In the genomic region with DNA sequence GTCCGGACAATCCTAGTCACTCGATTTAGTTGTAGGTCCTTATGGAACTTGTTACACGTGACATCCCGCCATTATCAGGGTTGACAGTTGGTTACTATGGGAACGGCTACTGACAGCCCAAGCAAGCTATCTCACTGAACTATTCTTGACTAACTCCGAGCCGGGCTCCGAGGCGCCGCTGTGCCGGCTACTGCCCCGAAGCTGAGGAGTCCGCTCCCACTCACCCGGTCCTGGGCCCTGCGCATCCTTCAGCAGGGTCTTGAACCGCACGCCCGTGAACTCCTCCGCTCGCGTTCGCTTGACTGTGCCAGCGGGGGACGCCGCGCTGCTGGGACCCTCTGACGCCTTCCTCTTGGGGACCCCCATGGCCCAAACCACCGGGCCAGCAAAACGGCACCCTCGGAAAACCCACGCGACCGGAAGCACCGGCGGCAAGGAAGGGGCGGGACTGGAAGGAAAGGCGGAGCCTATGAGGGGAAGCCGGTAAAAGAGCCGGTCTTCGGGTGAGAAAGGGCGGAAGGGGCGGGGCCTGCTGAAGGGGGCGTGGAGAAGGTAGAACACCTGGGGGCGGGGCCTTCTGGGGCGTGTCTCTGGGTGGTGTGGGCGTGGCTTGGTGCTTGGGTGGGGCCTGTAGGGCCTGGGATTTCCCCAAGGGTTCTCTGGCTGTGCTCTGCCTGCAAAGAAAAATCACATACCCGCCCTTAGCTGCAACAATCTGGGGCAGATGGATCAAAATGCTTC, we compare ENCODE assay signal across 7 mouse cellular contexts. TPM values are rescaled to one million over a fixed set of nuclear protein-coding genes. Genes with fewer than 3 reads are reported as not detected.
DNase-seq lines count a peak whose midpoint lies in the region; ATAC-seq lines count a peak whose summit lies in the region.

Urb1 (minus strand) TSS at position 439 of the 741 bp plus-strand sequence.

- under 1% methylated on average over 47 of the region's 47 CpGs for whole genome bisulfite sequencing in embryonic facial prominence, embryonic 10.5 days
- under 1% methylated on average over 47 of the region's 47 CpGs for WGBS in limb, embryonic 10.5 days
- WGBS in midbrain, embryonic 13.5 days, result under 1% methylated on average over 47 of the region's 47 CpGs

- peak; percentile 100 for DNase-seq in adrenal gland, postnatal 10 days
- peak; percentile 100 for DNase-seq in embryonic facial prominence, embryonic 10.5 days (ENCODE audit: low spot score)
- DNase-seq in kidney, adult 11 months, result peak; percentile 97
- DNase-seq in limb, embryonic 10.5 days (ENCODE audit: low spot score), result peak; percentile 100
- DNase-seq in spleen, adult 12 weeks (ENCODE audit: low spot score), result peak; percentile 96

- no peaks in the 10 kb centered on the region for H3K9me3 ChIP-seq in embryonic facial prominence, embryonic 10.5 days
- no peaks in the 10 kb centered on the region for H3K9me3 ChIP-seq in limb, embryonic 10.5 days (replicated peaks)
- H3K9me3 ChIP-seq in midbrain, embryonic 13.5 days, result no peaks in the 10 kb centered on the region

- peak within 1 kb of the TSS; percentile 78 for H3K27ac ChIP-seq in embryonic facial prominence, embryonic 10.5 days (replicated peaks)
- H3K27ac ChIP-seq in limb, embryonic 10.5 days, result peak within 1 kb of the TSS; percentile 80
- peak within 1 kb of the TSS; percentile 62 for H3K27ac ChIP-seq in midbrain, embryonic 13.5 days

- peaks cover 23% of the 10 kb centered on the region for H3K4me1 ChIP-seq in embryonic facial prominence, embryonic 10.5 days
- peaks cover 19% of the 10 kb centered on the region for H3K4me1 ChIP-seq in limb, embryonic 10.5 days
- peaks cover 20% of the 10 kb centered on the region for H3K4me1 ChIP-seq in midbrain, embryonic 13.5 days (replicated peaks)

- peaks cover 8% of the 10 kb centered on the region for H3K36me3 ChIP-seq in embryonic facial prominence, embryonic 10.5 days (replicated peaks)
- H3K36me3 ChIP-seq in limb, embryonic 10.5 days, result peaks cover 4% of the 10 kb centered on the region
- H3K36me3 ChIP-seq in midbrain, embryonic 13.5 days, result no peaks in the 10 kb centered on the region

- peak within 1 kb of the TSS; percentile 85 for H3K4me3 ChIP-seq in embryonic facial prominence, embryonic 10.5 days
- H3K4me3 ChIP-seq in limb, embryonic 10.5 days, result peak within 1 kb of the TSS; percentile 94
- peak within 1 kb of the TSS; percentile 59 for H3K4me3 ChIP-seq in midbrain, embryonic 13.5 days (replicated peaks)

- peak within 1 kb of the TSS; percentile 50 for H3K9ac ChIP-seq in midbrain, embryonic 13.5 days (replicated peaks)

- ATAC-seq in granulocyte monocyte progenitor cell, adult 5-6 weeks (replicated peaks; ENCODE audit: poor library complexity, severe bottlenecking), result peak; percentile 96
- ATAC-seq in midbrain, embryonic 13.5 days, result peak; percentile 94

- peak within 1 kb of the TSS; percentile 73 for H3K4me2 ChIP-seq in midbrain, embryonic 13.5 days (replicated peaks)

- H3K27me3 ChIP-seq in embryonic facial prominence, embryonic 10.5 days (replicated peaks; ENCODE audit: low read depth, poor library complexity, severe bottlenecking), result no peaks in the 10 kb centered on the region
- no peaks in the 10 kb centered on the region for H3K27me3 ChIP-seq in limb, embryonic 10.5 days (ENCODE audit: low read depth, poor library complexity, severe bottlenecking)
- H3K27me3 ChIP-seq in midbrain, embryonic 13.5 days, result no peaks in the 10 kb centered on the region

RNA-seq across cellular contexts. Expression of gene Urb1, which starts in this region (rescaled TPM):
- total RNA-seq in adrenal gland, postnatal 10 days (2021), result 10 to 100 TPM; 11.9 to 14.3 TPM
- polyA plus RNA-seq in embryonic facial prominence, embryonic 10.5 days (2016; fragmentation: Nextera tagmentation; extraction: Ambion mirVana), result 10.9 and 11.5 TPM in 2 replicates
- total RNA-seq in granulocyte monocyte progenitor cell, adult 5-6 weeks (2014; fragmentation: Nextera tagmentation), result 22.6 and 23.4 TPM in 2 replicates
- total RNA-seq in granulocyte monocyte progenitor cell, adult 5-6 weeks (2017), result 12.1 and 15.2 TPM in 2 replicates
- polyA plus RNA-seq in limb, embryonic 10.5 days (2016; fragmentation: Nextera tagmentation; extraction: Ambion mirVana), result 14.1 and 14.2 TPM in 2 replicates
- 8.7 and 9.8 TPM in 2 replicates for polyA plus RNA-seq in midbrain, embryonic 13.5 days (2015; fragmentation: Nextera tagmentation; extraction: Ambion mirVana)

Comparison
In these comparisons a context has a peak if more than half of its experiments do, and no peak if none do; other contexts are left out.
1. Peak in every context shown above with its lines: DNase-seq, ATAC-seq, H3K4me3 ChIP-seq and H3K27ac ChIP-seq.